Mouse (Mus musculus) embryo, embryonic 10.5 days (tissue): ENCODE results near the gene Ptges2.

ENCODE experiments used
- DNase-seq: peaks from one replicate; pipeline ENCODE4 v3.0.0-alpha.2; 2015; ENCODE audit warnings: low spot score

Ptges2 gene

DNA sequence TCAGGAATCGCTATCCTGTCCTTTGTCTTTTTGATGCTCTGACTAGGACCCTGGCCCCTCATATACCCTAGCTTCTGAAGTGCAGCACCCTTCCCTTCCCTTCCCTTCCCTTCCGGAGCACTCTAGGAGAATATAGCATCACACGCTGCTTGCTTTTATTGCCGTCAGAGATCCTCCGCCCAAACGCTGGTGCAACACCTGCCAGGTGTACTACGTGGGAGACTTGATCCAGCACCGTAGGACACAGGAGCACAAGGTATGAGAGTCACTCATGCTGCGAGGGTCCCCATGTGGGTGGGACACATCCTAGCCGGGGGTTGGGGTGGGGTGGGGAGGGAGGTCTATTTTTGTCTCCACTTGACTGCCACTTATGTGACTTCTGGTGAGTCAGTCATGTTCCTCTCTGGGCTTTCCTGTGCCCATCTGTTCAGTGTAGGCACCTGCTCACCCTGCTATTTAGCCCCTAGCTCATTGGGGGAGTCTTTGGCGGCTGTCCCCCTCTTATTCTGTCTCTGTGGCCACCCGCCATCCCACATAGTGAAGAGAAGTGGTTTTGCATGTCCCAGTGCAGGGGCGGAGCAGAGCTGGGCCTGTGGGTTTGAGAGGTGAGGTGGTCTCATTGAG, 20.3 kb upstream of the Ptges2 start:
- no peak for DNase-seq

DNA sequence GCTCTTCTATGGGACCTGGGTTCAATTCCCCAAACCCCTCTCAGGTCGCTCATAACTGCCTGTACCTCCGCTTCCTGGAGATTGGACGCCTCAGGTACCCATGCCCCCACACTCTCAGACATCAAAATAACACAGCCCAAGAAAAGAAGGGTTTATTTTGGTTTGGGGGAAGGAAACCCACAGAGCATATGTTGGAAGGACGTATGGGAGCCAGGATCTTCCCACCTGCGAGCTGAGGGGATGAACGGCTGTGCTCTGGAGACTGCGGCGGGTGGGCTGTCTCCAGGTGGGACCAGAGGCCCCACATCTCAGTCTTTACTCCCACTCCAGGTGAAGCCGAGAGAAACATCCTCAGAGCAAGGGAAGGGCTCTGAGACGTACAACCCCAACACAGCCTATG, 18.7 kb upstream of the Ptges2 start:
- DNase-seq: no peak

DNA sequence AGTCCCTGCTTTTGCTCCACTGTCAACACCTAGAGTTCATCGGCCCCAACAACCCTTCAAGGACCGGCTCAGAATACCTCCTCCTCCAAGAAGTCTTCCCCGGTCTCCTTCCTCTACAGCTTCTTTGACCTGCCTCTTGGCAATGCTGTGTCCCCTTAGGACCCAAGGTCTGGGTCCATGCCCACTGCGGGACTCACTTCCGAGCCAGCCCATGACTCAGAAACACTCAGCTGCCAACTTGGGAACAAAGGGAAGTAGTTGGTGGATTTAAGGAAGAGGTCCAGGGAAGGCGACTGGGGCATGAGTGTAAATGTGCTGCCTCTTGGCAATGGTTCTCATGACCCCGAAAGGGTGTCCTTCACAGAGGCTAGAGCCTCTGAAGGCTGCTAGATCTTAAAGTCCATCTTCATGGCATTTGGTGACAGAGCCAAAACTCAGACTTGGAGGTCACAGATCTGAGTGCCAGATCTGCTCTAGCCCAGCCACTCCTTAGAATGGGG, 15.6 kb upstream of the Ptges2 start:
- DNase-seq: no peak

DNA sequence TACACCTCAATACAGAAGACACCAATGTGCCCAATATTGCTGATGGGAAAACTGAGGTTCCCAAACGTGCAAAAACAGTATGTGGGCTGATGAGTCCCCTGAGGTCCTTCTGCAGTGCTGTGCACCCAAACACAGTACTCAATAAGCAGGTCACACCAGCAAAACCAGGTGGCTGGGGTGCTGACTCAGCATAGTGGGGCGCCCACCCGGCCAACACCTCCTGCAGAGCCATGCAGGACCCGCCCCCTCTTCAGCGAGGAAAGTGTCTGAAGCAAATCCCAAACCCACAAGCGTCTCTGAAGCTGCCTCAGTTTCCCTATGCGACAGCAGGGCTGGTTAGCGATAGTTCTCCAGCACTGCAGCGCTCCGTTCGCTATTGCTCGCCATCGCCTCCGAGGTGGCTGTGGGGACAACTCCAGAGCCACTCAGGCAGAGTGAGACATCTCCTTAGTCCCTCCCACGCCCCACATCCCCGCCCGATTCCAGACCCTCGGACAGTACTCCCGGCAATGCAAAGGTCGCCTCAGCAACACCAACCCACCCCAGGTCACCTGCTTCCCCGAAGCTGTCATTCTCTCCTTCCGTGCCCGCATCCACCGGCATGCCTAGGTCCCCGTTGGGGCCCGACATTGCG, 14.4 kb upstream of the Ptges2 start:
- peak; percentile 51 for DNase-seq

DNA sequence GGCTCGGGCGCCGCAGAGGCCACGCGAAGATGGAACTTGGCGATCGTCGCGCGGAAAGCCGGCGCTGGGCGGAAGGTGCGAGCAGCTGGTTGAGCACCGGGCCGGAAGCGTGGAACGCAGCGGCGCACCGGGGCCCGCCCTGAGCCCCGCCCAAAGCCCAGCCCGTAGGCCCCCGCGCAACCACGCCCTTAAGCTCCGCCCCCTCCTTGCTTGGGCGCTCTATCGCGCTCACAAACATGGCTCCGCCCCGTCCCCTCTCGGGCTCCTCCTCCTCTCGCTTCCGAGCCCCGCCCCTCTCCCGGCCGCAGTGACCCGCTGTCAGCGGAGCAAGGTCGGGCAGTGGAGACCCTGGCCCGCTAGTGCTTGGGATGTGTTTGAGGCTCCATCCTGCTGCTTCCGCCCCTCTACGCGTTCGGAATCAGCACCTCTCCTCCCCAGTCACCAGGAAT, 13.9 kb upstream of the Ptges2 start, which contains the start of gene 1110008P14Rik:
Gene 1110008P14Rik (minus strand): TSS at position 164 of the 449 bp plus-strand sequence.
- DNase-seq: peak; percentile 98

DNA sequence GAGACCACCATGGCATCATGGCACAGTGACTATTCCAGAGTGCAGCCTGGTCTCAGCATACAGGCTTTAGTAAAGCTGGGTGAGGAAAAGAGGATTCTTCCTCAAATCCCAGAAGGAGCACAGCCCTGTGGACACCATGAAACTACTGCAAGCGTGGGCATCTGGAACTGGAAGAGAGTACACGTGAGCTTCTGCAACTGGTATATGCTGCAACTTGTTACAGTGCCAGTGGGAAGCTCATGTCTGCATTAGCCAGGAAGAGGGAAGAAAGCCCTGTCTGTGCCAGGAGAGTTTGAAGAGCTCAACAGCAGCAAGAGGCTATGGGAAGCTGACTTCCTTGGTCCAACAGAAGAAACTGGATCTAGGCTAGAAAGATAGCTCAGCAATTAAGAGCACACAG, 13.0 kb upstream of the Ptges2 start:
- no peak for DNase-seq

DNA sequence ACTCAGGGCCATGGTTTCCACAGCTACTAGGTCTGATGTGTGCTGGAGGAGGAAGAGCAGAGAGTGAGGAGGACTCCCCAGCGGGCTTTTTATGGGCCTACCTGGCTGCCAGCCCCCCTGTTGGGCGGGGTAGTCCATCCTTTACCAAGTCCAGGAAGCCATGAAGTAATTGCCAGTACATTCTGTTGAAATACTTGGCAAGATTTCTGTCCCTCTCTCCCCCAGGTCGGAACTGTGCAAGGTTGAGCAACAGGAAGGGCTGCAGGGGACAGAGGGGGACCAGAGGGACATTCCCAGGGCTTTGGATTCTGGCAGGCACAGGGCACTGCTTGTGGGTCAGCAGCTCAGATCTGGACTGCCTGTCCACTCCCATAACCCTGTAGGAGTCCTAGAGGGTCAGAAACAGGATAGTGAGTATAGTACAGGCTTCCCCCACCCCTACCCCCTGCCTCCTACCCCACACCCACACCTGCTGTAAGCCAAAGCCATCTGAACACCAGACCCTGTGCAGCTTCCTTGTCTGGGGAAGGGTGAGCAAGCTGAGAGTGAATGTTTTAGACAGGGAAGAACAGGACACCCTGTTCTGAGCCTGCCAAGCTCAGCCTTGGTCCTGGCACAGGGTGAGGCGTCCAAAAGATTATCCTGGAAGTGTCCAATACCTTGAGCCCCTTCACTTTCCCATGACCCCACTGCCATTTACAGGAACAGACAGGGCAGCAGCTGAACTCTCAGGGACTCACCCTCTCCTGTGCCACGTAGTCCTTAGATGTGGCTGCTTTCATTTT, 7.8 kb upstream of the Ptges2 start, which contains the start of gene Lcn2:
Gene Lcn2 (minus strand): TSS at position 547 of the 785 bp plus-strand sequence.
- no peak for DNase-seq

DNA sequence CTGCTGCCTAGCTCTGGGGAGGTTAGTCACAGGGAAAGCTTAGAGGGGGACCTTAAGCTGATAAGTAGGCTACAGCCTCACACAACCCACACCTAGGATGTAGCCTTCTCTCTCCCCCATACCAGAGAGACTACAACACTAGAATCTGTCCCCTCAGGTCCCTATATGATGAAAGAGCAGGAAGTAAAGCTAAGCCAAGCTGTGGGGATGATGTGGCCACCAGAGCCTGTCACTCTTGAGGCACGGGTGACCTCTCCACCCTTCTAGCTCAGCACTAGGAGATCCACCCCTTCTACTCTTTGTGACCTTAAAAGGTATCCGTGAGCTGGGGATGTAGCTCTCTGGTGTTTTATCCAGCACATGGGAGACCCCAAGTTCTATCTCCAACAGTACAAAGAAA, 6.5 kb upstream of the Ptges2 start:
- no peak for DNase-seq

DNA sequence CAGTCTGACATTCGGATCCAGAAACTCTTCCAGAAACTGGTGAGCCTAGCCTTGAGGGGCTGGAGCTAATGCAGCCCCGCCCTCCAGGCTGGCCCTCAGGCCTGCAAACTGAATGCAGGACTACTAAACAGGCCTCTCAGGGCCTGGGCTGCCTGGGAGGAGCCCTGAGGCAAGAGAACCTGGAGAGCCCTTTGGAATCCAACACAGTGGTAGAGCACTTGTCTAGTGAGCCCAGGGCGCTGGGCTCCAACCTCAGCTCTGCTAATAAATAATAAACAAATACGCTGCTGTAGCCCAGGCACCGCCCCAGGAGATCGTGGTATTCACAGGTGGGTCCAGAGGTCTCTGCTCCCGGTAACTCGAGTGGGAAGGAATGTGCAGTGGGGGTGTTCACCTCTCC, 4.8 kb upstream of the Ptges2 start:
- DNase-seq: no peak

DNA sequence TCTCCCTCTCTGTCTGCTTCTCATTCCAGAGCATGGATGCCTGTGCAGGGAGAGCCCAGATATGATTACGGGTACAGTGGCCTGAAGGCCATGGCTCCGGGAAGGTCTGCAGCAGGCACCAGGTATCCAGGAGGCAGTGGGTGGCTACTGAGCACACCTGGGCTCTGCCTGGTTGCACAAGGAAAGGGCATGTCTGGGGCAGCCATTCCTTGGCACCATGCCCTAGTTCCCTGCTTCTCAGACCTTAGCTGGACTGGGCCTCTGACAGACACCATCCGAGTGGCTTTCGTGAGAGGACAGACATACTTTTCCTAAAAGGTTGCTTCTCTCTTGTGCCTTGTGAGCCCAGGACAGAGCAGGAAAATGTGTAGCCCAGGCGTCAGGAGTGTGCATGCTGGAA, 3.6 kb upstream of the Ptges2 start:
- no peak for DNase-seq

DNA sequence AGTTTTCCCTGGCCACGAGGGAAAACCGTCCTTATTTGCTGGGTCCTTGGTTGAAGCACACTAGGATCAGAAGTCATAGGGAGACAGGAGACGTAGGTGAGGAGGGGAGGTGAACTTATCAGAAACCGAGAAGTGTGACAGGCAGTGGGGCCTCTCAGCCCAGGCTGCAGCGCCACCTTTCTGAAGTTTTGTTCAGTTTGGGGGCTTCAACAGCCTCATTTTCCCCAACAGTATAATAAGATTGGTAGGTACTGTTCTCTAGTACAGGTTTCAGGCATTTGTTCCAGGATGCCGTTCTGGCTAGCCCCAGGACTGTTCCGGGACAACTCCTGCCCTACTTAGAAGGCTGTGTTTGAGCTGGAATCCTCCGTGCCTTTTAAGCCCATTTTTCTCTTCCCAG, 723 bp upstream of the Ptges2 start:
- DNase-seq: peak; percentile 62

DNA sequence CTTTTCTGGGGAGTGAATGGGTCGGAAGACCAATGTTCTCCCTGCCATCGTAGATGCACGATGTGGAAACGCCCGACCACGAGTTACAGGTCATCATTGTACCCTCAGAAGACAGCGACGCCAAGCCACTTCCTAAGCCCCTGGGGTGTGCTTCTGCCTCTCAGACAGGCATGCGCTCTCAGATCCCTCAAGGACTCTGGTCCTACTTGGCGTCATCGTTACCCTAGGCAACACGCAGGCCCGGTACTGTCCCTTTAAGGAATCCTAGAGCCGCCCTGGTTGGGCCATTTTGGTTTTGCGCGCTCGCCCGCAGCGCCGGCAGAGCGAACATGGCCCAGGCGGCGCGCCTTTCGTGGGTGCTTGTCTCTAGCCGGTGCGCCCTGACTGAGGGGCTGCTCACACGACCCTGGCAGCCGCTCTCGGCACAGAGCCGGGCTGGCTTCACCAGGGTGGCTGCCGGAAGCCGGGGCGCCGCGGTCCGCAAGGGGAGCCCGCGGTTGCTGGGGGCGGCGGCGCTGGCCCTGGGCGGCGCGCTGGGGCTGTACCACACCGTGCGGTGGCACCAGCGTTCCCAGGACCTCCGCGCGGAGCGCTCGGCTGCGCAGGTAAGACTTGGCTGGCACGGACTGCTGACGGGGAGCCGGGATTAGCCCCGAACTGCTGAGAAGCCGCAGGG, 388 bp downstream of the Ptges2 start:
- DNase-seq: peak; percentile 95

DNA sequence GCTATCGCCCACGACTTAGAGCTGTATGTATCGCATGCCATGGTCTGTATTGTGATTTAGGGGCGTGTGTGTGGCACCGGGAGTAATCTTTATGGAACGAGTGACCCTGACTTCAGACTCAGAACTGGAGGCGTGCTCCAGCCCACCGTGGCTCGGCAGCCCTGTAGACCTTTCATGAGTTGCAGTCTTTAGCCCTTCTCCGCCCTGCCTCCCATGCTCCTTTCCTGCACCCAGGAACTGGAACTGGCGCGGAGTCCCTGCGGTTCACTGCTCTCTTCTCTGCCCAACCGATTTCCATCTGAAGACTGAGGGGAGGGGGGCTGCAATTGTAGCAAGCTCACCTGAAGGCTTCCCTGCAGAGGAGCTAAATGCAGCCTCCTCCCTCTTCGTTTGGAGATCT, 999 bp downstream of the Ptges2 start:
- no peak for DNase-seq

DNA sequence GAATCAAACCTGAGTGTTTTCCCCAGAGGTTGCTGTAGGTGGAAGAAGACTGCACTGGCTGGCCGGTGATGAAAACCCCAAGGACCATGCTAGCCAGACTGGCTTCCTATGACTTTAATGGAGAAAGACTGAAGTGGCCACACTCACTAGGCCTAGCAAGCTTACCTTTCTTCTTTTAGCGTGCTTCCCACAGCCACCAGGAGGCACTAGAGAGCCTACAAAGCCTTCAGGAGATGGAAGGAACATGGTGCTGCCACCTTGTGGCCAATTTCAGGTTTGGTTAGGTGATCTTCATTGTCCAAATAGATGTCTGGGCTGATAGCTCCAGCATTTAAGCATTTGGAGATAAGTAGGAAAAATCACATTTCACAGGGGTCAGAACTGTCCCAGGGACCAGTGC, 9.0 kb downstream of the Ptges2 start:
- peak; percentile 100 for DNase-seq

DNA sequence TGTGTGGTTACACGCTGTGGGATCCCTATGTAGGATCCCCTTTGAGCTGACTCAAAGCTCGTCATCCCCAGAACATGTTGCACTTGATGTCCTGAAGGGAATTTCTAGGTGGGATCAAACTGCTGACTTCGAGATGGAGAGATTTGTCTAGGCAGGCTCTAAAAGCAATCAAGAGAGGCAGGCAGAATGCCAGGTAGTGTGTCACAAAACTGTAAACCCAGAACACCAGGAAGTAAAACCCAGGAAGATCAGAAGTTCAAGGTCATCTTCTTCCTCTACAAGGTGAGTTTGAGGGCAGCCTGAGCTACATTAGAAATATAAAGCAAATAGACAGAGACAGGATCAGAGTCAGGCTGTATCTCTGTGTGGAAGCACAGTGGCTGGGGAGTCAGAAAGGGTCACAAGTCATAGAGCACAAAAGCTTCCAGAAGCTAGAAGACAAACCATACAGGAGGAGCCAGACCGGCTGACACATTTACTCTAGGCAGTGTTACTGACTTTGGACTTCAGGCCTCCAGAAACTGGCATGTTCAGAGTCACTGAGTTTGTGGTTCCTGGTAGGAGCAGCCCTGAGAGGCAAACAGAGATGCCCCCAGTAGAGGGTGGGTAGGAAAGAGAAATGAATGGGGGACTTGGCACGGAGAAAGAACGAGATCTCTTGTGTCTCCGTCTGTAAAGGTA, 11.6 kb downstream of the Ptges2 start:
- no peak for DNase-seq

DNA sequence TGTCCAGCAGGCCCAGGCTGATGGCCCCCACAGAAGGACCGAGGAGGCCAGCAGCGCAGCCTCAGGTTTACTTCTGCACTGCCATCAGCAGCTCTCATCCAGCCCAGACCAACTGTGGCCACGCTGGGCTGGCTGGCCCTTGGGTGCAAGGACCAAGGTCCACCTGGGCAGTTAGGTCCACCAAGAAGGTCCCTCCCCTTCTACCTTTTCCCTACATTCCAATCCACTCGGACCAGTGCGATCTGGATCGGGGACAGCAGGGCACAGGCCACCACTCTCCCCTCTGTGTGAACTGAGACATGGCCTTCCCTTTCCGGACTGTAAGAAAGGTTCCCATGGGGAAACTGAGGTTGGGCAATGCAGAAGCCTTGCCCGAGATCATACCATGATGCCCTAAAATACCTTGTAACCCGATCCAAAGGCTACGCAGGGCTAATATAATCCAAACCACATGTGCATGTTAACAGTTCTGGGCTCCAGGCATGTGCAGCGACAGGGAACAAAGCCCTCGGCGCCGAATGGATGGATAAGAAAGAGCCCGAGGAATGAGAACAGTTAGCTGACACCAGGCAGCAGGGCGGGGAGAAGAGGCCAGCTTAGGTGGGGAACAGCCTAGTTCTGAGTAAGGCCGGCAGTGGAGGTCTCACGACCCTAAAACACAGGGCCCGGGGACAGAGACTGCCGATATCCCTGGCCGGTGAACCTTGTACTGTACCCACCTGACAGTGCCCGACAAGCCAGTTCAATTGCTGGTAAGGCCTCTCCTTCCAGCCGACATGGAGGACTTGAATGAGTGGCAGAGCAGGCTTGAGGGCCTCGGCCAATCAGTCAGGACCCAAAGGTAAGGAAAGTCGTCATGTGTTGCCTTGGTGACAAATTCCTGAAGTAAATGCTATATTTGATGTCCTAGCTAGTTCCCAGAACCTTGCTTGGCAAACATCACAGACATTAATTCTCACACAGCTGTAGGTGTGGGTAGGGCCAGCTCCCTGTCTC, 13.0 kb downstream of the Ptges2 start:
- peak; percentile 71 for DNase-seq

DNA sequence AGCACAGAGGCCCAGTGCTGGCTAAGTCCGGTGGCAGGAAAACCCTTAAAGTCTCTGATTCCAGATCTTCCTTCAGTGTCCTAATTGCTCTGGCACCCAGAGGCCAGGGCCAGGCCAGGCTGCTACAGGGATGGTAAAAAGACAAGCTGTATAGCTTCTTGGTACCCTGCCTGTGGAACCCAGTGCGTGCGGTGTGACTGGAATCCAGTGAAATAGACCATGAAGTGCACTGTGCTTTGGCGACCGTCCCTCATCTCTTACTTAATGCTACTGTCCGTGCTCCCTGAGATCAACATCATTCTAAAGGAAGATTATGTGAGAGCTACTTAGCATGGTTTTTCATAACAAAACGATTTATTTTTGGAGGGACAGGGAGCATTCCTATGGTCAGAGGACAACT, 15.7 kb downstream of the Ptges2 start:
- DNase-seq: no peak

DNA sequence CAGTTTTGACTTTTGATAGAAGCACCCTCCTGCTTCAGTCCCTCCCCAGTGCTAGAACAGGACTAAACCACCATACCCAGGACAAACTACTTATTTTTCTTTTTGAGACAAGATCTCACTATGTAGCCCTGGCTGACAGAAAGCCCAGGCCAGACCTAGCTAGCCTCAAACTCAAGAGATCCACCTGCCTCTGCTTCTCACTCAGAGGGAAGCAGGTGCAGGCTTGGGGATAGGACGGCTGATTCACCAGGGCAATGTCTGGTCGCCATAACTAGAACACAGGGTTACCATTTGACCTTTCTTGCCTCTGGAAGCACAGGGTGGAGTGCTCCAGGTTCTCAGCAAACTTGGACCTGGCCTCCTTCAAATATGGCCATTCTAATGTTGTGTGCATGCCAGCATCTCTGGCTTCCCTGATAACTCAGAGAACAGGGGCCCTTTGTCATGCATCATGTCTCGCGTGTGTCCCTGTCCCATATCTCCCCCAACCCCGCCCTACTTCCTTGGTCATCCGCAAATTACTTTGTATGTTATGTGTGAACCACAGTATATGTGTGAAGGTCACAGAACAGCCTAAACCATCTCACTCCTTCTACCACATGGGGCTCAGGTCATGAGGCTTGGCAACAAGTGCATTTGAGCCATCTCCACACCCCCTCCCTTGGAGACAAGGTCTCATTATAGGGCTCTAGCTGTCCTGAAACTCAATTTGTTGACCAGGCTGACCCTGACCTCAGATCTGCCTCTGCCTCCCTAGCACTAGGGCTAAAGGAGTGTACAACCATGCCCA, 17.2 kb downstream of the Ptges2 start:
- no peak for DNase-seq

DNA sequence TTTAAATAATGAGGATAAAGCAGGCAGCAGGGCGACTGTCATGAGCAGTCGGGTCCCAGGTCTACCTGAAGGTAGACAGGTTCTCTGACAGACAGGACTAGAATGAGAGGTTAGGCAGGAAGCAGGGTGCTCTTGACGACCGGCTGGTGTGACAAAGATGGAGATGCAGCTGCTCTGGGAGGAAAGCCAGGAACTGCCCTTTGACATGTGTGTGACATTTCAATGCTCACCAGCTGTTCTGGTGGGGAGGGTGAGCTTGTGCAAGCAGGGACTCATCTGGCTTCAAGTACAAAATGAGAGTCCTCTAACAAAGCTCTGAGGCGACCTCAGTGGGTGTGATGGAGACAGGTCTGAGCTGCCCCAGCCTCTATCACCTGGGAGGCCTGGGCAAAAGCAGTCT, 18.2 kb downstream of the Ptges2 start:
- DNase-seq: peak; percentile 36

DNA sequence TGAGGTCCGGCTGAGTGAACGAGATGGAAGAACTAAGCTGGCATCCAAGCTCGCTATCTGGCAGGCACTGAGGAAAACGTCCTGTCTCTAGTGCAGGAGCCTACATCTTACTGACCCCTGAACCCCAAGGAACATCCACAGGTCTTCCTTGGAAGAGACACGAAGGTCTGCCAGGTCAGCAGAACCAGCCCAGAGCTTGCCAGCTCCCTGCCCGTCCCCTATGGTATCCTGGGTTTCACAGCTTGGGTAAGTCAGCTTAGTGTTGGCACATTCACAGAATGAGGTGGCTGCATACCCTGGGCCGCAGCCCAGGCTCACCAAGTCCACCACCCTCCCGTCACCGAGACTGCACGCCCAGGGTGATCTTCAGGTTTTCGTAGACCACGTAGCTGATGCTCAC, 20.1 kb downstream of the Ptges2 start:
- no peak for DNase-seq
